Mouse (Mus musculus): ENCODE measurements around the gene Dnah10. TPM values are rescaled to one million over a fixed set of nuclear protein-coding genes. Genes with fewer than 3 reads are reported as not detected.
"Not testable (repeated sequence)": the region's sequence is repeated elsewhere in the genome, so short reads cannot be mapped to it uniquely, and the experiment has no call there.

The Dnah10 gene
- polyA plus RNA-seq, 1 experiment from 2014 or later, result 0.18 TPM

DNA sequence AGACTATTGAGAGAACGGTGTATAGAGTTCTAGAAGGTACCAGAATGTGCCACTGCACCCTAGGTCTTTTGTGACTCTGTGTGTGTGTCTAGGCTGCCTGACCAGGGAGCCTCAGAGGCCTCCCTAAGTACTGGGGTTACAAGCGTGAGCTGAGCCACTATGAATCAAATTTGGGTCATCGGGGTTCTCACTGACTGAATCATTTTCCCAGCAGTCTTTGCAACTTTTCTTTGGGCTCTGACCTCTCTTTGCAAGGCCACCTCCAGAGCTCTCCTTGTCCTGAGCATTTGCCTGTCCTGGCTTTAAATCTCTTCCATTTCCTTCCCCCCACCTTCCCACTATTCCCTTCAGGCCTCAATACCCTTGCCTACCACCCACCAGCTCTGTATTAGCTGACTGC, 19.0 kb downstream of the Dnah10 start:
- Histone ChIP-seq H3K9me3 (ENCODE audit: control insufficient read depth, low read length) (0 out of 2 replicates have a peak, but pooled peaks cover 4% of the 10 kb centered on the region), H3K27ac (replicated peaks; ENCODE audit: low read depth, low read length) (no peak overlapping the region), H3K4me3 (replicated peaks; ENCODE audit: low read depth, low read length) (no peak overlapping the region), H3K27me3 (ENCODE audit: control insufficient read depth, insufficient read depth, low read length) (no peaks in the 10 kb centered on the region), H3K9ac (replicated peaks; ENCODE audit: low read length) (no peak overlapping the region), H3K4me2 (ENCODE audit: low read length) (no peak overlapping the region), H3K4me1 (ENCODE audit: control insufficient read depth, insufficient read depth, low read length) (no peaks in the 10 kb centered on the region), H3K36me3 (ENCODE audit: control insufficient read depth, insufficient read depth, low read length) (no peaks in the 10 kb centered on the region)
- no peak for ATAC-seq (ENCODE audit: low FRiP score, low TSS enrichment)
- 84% methylated on average over 3 of the region's 3 CpGs for WGBS
- DNase-seq, result no peak

DNA sequence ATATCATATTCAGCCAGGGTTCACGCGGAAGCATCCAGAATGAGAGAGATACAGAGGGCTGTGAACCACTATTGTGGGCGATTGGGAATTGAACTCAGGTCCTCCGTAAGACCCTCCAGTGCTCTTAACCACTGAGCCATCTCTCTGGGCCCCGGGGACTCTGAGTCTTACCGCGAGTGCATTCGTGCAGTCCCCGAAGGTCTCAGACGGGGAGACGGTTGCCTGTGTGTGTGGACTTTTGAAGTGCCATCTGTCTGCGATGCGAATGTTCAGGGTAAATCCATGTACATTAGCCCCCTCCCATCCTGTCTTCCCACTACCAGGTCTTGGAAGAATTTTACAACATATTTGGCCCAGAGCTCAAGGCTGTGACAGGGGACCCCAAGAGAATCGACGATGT, 21.3 kb downstream of the Dnah10 start:
- Histone ChIP-seq H3K27me3 (ENCODE audit: control insufficient read depth, insufficient read depth, low read length) (no peaks in the 10 kb centered on the region), H3K9me3 (ENCODE audit: control insufficient read depth, low read length) (0 out of 2 replicates have a peak, but pooled peaks cover 4% of the 10 kb centered on the region), H3K9ac (replicated peaks; ENCODE audit: low read length) (no peak overlapping the region), H3K27ac (replicated peaks; ENCODE audit: low read depth, low read length) (no peak overlapping the region), H3K4me1 (ENCODE audit: control insufficient read depth, insufficient read depth, low read length) (no peaks in the 10 kb centered on the region), H3K4me2 (ENCODE audit: low read length) (no peak overlapping the region), H3K36me3 (ENCODE audit: control insufficient read depth, insufficient read depth, low read length) (no peaks in the 10 kb centered on the region), H3K4me3 (replicated peaks; ENCODE audit: low read depth, low read length) (no peak overlapping the region)
- DNase-seq, result no peak
- ATAC-seq (ENCODE audit: low FRiP score, low TSS enrichment), result no peak
- WGBS, result 90% methylated on average over 15 of the region's 15 CpGs

DNA sequence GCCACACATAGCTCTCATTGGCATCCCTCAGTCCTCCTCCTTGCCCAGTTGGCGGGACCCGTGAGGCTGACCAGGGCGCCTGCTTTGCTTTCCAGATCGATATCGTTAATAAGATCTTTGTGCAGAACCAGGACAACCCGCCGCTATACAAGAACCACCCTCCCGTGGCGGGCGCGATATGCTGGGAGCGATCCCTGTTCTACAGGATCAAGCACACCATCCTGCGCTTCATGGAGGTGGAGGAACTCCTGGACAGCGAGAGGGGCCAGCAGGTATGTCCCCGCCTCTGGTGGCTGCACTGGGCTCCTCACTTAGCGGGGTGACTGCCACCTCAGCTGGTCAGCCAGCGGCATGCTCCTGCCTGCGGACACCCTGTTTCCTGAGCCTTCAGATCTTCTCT, 23.4 kb downstream of the Dnah10 start:
- H3K9me3 ChIP-seq (ENCODE audit: control insufficient read depth, low read length), result no peaks in the 10 kb centered on the region
- H3K4me3 ChIP-seq (replicated peaks; ENCODE audit: low read depth, low read length), result no peak overlapping the region
- H3K27me3 ChIP-seq (ENCODE audit: control insufficient read depth, insufficient read depth, low read length), result no peaks in the 10 kb centered on the region
- H3K4me2 ChIP-seq (ENCODE audit: low read length), result no peak overlapping the region
- no peak for ATAC-seq (ENCODE audit: low FRiP score, low TSS enrichment)
- H3K36me3 ChIP-seq (ENCODE audit: control insufficient read depth, insufficient read depth, low read length), result no peaks in the 10 kb centered on the region
- no peaks in the 10 kb centered on the region for H3K4me1 ChIP-seq (ENCODE audit: control insufficient read depth, insufficient read depth, low read length)
- 90% methylated on average over 18 of the region's 18 CpGs for WGBS
- H3K9ac ChIP-seq (replicated peaks; ENCODE audit: low read length), result no peak overlapping the region
- no peak overlapping the region for H3K27ac ChIP-seq (replicated peaks; ENCODE audit: low read depth, low read length)
- DNase-seq, result no peak

DNA sequence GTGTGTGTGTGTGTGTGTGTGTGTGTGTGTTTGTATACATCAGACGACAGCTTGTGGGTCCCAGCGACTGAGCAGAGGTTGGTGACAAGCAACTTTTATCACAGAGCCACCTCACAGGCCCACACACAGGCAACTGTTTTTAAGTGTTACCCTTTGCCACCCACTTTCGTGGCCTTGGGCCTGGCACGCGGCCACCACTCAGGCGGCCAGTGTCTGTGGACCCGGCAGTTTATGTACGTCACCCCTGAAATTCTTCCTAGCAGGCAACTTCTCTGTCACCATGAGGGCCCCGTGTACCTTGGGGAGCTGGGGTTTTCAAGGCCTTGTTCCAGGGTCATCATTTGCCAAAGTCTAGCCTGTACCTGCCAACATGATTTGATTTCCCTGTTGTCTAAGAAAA, 26.8 kb downstream of the Dnah10 start:
- DNase-seq, result no peak
- Histone ChIP-seq H3K4me1 (ENCODE audit: control insufficient read depth, insufficient read depth, low read length) (no peaks in the 10 kb centered on the region), H3K9me3 (ENCODE audit: control insufficient read depth, low read length) (no peaks in the 10 kb centered on the region), H3K36me3 (ENCODE audit: control insufficient read depth, insufficient read depth, low read length) (no peaks in the 10 kb centered on the region), H3K4me3 (replicated peaks; ENCODE audit: low read depth, low read length) (no peak overlapping the region), H3K9ac (replicated peaks; ENCODE audit: low read length) (no peak overlapping the region), H3K27ac (replicated peaks; ENCODE audit: low read depth, low read length) (no peak overlapping the region), H3K4me2 (ENCODE audit: low read length) (no peak overlapping the region), H3K27me3 (ENCODE audit: control insufficient read depth, insufficient read depth, low read length) (no peaks in the 10 kb centered on the region)
- no peak for ATAC-seq (ENCODE audit: low FRiP score, low TSS enrichment)
- WGBS, result 80% methylated on average over 9 of the region's 9 CpGs

GRCm38 (mm10) chr5:124761011-124761410, 36.1 kb downstream of the Dnah10 start:
- Histone ChIP-seq H3K4me2 (ENCODE audit: low read length) (no peak overlapping the region), H3K36me3 (ENCODE audit: control insufficient read depth, insufficient read depth, low read length) (no peaks in the 10 kb centered on the region), H3K4me3 (replicated peaks; ENCODE audit: low read depth, low read length) (no peak overlapping the region), H3K27me3 (ENCODE audit: control insufficient read depth, insufficient read depth, low read length) (no peaks in the 10 kb centered on the region), H3K4me1 (ENCODE audit: control insufficient read depth, insufficient read depth, low read length) (no peaks in the 10 kb centered on the region), H3K27ac (replicated peaks; ENCODE audit: low read depth, low read length) (no peak overlapping the region), H3K9ac (replicated peaks; ENCODE audit: low read length) (no peak overlapping the region), H3K9me3 (ENCODE audit: control insufficient read depth, low read length) (no peaks in the 10 kb centered on the region)
- no peak for ATAC-seq (ENCODE audit: low FRiP score, low TSS enrichment)
- 67% methylated on average over 18 of the region's 18 CpGs for WGBS
- no peak for DNase-seq

DNA sequence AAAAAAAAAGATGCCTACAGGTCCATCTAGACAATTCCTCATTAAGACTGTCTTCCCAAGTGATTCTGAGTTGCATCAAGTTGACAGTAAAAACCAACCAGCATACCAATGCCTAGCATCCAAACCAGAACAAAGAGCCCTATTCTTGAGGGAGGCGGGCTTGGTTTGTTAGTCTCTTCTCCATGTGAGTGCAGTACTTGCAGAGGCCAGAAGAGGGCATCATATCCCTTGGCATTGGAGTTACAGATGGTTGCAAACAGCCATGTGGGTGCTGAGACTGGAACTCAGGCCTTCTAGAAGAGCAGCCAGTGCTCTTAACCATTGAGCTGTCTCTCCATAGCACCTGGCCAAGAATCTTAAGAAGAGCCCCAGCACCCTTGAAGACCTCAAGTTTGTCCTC, 36.9 kb downstream of the Dnah10 start:
- WGBS, result 94% methylated on average over 1 of the region's 1 CpGs
- Histone ChIP-seq H3K27ac (replicated peaks; ENCODE audit: low read depth, low read length) (no peak overlapping the region), H3K9ac (replicated peaks; ENCODE audit: low read length) (no peak overlapping the region), H3K4me1 (ENCODE audit: control insufficient read depth, insufficient read depth, low read length) (no peaks in the 10 kb centered on the region), H3K9me3 (ENCODE audit: control insufficient read depth, low read length) (no peaks in the 10 kb centered on the region), H3K4me3 (replicated peaks; ENCODE audit: low read depth, low read length) (no peak overlapping the region), H3K36me3 (ENCODE audit: control insufficient read depth, insufficient read depth, low read length) (no peaks in the 10 kb centered on the region), H3K4me2 (ENCODE audit: low read length) (no peak overlapping the region), H3K27me3 (ENCODE audit: control insufficient read depth, insufficient read depth, low read length) (no peaks in the 10 kb centered on the region)
- ATAC-seq (ENCODE audit: low FRiP score, low TSS enrichment) (no peak), DNase-seq (no peak)

- Histone ChIP-seq H3K9ac (replicated peaks; ENCODE audit: low read length) (no peak overlapping the region), H3K9me3 (ENCODE audit: control insufficient read depth, low read length) (no peaks in the 10 kb centered on the region), H3K4me2 (ENCODE audit: low read length) (no peak overlapping the region), H3K4me1 (ENCODE audit: control insufficient read depth, insufficient read depth, low read length) (no peaks in the 10 kb centered on the region), H3K4me3 (replicated peaks; ENCODE audit: low read depth, low read length) (no peak overlapping the region), H3K27ac (replicated peaks; ENCODE audit: low read depth, low read length) (no peak overlapping the region), H3K27me3 (ENCODE audit: control insufficient read depth, insufficient read depth, low read length) (no peaks in the 10 kb centered on the region), H3K36me3 (ENCODE audit: control insufficient read depth, insufficient read depth, low read length) (no peaks in the 10 kb centered on the region)
- 67% methylated on average over 3 of the region's 3 CpGs for WGBS
- no peak for DNase-seq
- ATAC-seq (ENCODE audit: low FRiP score, low TSS enrichment), result no peak
Measured at GRCm38 (mm10) chr5:124774552-124774951, 49.7 kb downstream of the Dnah10 start.

DNA sequence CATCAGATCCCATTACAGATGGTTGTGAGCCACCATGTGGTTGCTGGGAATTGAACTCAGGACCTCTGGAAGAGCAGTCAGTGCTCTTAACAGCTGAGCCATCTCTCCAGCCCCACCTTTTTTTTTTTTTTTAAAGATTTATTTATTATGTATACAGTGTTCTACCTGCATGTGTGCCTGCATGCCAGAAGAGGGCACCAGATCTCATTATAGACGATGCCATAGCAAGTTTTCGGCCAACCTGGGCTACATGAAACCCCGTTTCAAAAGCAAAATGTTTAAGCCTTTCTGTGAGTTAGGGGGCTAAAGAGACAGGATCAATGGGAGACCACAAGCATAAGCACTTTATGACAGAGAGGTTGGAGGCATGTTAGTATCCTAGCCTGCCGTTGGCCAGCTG, 51.4 kb downstream of the Dnah10 start:
- not testable (repeated sequence) for H3K9me3 ChIP-seq (ENCODE audit: control insufficient read depth, low read length); DNase-seq; H3K4me3 ChIP-seq (replicated peaks; ENCODE audit: low read depth, low read length); H3K4me2 ChIP-seq (ENCODE audit: low read length); H3K27ac ChIP-seq (replicated peaks; ENCODE audit: low read depth, low read length); ATAC-seq (ENCODE audit: low FRiP score, low TSS enrichment); H3K9ac ChIP-seq (replicated peaks; ENCODE audit: low read length); H3K36me3 ChIP-seq (ENCODE audit: control insufficient read depth, insufficient read depth, low read length); H3K27me3 ChIP-seq (ENCODE audit: control insufficient read depth, insufficient read depth, low read length); H3K4me1 ChIP-seq (ENCODE audit: control insufficient read depth, insufficient read depth, low read length)
- 90% methylated on average over 4 of the region's 4 CpGs for WGBS

DNA sequence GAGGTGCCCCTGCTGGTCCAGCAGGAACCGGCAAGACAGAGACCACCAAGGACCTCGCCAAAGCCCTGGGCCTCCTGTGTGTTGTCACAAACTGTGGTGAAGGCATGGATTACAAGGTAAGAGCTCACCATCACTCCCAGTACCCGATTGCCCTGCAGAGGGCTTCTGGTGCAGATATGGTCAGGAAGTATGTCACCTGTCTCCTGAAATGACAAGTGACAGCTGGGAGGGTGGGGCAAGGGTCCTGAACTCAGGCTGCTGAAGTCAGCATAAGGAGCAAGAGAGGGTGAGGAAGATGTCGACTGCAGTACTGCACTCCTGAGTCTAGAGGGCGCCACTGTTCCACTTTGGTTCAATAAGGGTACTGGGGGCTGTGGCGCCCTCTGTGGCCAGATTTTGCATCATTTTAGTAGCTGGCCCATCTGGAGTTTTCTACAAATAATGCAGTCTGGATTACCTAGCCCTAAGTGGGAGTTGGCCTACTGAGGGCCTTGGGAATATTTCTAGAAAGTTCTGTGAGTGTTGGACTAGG, 52.4 kb downstream of the Dnah10 start:
- no peaks in the 10 kb centered on the region for H3K36me3 ChIP-seq (ENCODE audit: control insufficient read depth, insufficient read depth, low read length)
- no peaks in the 10 kb centered on the region for H3K4me1 ChIP-seq (ENCODE audit: control insufficient read depth, insufficient read depth, low read length)
- H3K27me3 ChIP-seq (ENCODE audit: control insufficient read depth, insufficient read depth, low read length), result no peaks in the 10 kb centered on the region
- WGBS, result 63% methylated on average over 6 of the region's 6 CpGs
- ATAC-seq (ENCODE audit: low FRiP score, low TSS enrichment) (no peak), DNase-seq (peak; percentile 35)
- H3K4me3 ChIP-seq (replicated peaks; ENCODE audit: low read depth, low read length), result no peak overlapping the region
- no peak overlapping the region for H3K9ac ChIP-seq (replicated peaks; ENCODE audit: low read length)
- no peak overlapping the region for H3K27ac ChIP-seq (replicated peaks; ENCODE audit: low read depth, low read length)
- no peaks in the 10 kb centered on the region for H3K9me3 ChIP-seq (ENCODE audit: control insufficient read depth, low read length)
- no peak overlapping the region for H3K4me2 ChIP-seq (ENCODE audit: low read length)

All from midbrain, embryonic 14.5 days (tissue).